Mouse (Mus musculus) forebrain, embryonic 15.5 days (tissue): Measurements from ENCODE around the gene Phactr2. TPM values are rescaled to one million over a fixed set of nuclear protein-coding genes. Genes with fewer than 3 reads are reported as not detected.

Experiments used
- ATAC-seq: fragments of 200-750 bp; cut with Nextera tagmentation; replicated peaks from 2 replicates; pipeline ENCODE4 v1.8.0; 2017; ENCODE audit warnings: mild to moderate bottlenecking, moderate TSS enrichment, moderate library complexity
- H3K27ac ChIP-seq: fragments of 300-500 bp; sonication (generic); replicated peaks from 2 replicates; pipeline ENCODE4 v1.5.1; 2015; ENCODE audit warnings: mild to moderate bottlenecking, inconsistent platforms
- H3K27me3 ChIP-seq: fragments of 300-500 bp; sonication (generic); 2 replicates; pipeline ENCODE4 v1.6.1; 2015; ENCODE audit warnings: inconsistent platforms
- H3K36me3 ChIP-seq: fragments of 300-500 bp; sonication (generic); 2 replicates; pipeline ENCODE4 v1.6.1; 2015; ENCODE audit warnings: mild to moderate bottlenecking, inconsistent platforms
- H3K4me1 ChIP-seq: fragments of 300-500 bp; sonication (generic); 2 replicates; pipeline ENCODE4 v1.6.1; 2015; ENCODE audit warnings: inconsistent platforms
- H3K4me2 ChIP-seq: fragments of 300-500 bp; sonication (generic); replicated peaks from 2 replicates; pipeline ENCODE4 v1.6.1; 2015; ENCODE audit warnings: mild to moderate bottlenecking, inconsistent platforms
- H3K4me3 ChIP-seq: fragments of 300-500 bp; sonication (generic); 2 replicates; pipeline ENCODE4 v1.5.1; 2015; ENCODE audit warnings: mild to moderate bottlenecking, inconsistent platforms
- H3K9ac ChIP-seq: fragments of 300-500 bp; sonication (generic); replicated peaks from 2 replicates; pipeline ENCODE4 v1.6.1; 2015; ENCODE audit warnings: mild to moderate bottlenecking, inconsistent platforms
- H3K9me3 ChIP-seq: fragments of 300-500 bp; sonication (generic); 2 replicates; pipeline ENCODE4 v1.6.1; 2016; ENCODE audit warnings: inconsistent platforms
- WGBS: fragments of 180-500 bp; shearing (Covaris S2); methylation state at CpG from one replicate; pipeline ENCODE4 v1.1.7; 2015; ENCODE audit warnings: mixed read lengths; 5-methylcytosine and 5-hydroxymethylcytosine counted together
- polyA plus RNA-seq: library from polyadenylated mRNA; unstranded; fragments of >200 nt; fragmentation: Nextera tagmentation; extraction: Ambion mirVana; gene quantifications from 2 replicates; pipeline ENCODE4 v1.2.1, GENCODE M21; 2015

Gene Phactr2
- polyA plus RNA-seq, 1 experiment from 2014 or later = 8.4 TPM

DNA sequence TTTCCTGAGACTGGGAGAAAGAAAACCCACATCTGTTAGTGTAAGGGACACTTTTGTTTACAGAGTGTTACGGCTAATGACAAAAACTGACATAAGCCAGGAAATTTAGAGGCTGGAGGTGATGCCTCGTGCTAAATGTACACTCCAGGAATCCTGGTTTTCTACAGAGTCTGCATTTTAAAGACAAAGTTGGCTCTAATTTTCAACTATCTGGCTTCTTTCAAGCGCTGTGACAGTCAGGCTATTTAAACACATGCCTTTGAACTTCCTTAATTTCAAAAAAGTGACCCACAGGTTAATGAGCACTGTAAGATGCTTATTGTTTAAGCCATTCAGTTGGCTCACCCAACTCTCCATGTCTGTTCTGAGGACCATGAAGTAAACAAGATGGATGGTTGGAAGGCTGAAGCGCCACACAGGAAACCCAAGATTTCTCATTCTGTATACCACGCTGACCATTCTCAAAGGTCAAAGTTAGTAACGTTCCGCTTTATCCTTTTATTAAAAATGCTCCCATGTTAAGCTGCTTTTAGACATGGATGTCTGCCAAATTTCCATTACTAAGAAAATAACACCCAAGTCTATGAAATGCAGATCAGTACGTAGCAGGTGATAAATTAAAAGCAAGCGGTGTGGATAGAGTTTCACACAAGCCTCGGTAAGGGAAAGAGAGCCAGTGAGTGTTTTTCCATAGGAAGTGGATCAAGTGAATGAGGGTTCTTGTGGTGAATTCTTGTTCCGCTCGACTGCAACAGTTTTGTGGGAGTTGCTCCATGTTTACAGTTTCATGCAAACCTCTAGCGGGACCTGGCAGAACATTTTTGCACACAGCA, 97.6 kb downstream of the Phactr2 start:
- Histone ChIP-seq H3K9me3 (no peaks in the 10 kb centered on the region), H3K36me3 (no peaks in the 10 kb centered on the region), H3K27ac (no peak overlapping the region), H3K9ac (no peak overlapping the region), H3K4me2 (no peak overlapping the region), H3K27me3 (no peaks in the 10 kb centered on the region), H3K4me3 (no peak overlapping the region), H3K4me1 (no peaks in the 10 kb centered on the region; the same call in 1 of the 2 replicates)
- no peak for ATAC-seq
- WGBS = 56% methylated on average over 13 of the region's 13 CpGs

DNA sequence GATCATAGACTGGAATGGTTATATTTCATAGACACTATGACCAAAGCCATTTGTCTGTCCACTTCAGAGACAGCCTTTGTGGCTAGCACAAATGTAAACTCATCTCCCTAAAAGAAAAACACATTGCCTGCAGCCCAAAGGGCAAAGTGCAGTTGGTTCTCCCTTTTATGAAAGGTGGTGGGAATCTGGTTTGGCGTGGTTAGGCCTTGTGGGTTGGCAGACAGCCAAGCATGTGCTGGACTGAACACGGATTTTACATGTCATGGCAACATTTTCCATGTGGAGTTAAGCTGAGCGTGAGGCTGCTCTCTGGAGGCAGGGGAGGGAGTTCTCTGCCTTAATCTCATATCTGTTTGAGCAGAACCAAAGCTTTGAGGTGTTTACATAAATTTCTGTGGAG, 98.4 kb downstream of the Phactr2 start:
- ATAC-seq = no peak
- 37% methylated on average over 3 of the region's 3 CpGs for WGBS
- Histone ChIP-seq H3K27ac (no peak overlapping the region), H3K4me1 (no peaks in the 10 kb centered on the region; the same call in 1 of the 2 replicates), H3K4me3 (no peak overlapping the region), H3K36me3 (no peaks in the 10 kb centered on the region), H3K9me3 (no peaks in the 10 kb centered on the region), H3K9ac (no peak overlapping the region), H3K4me2 (no peak overlapping the region), H3K27me3 (no peaks in the 10 kb centered on the region)

DNA sequence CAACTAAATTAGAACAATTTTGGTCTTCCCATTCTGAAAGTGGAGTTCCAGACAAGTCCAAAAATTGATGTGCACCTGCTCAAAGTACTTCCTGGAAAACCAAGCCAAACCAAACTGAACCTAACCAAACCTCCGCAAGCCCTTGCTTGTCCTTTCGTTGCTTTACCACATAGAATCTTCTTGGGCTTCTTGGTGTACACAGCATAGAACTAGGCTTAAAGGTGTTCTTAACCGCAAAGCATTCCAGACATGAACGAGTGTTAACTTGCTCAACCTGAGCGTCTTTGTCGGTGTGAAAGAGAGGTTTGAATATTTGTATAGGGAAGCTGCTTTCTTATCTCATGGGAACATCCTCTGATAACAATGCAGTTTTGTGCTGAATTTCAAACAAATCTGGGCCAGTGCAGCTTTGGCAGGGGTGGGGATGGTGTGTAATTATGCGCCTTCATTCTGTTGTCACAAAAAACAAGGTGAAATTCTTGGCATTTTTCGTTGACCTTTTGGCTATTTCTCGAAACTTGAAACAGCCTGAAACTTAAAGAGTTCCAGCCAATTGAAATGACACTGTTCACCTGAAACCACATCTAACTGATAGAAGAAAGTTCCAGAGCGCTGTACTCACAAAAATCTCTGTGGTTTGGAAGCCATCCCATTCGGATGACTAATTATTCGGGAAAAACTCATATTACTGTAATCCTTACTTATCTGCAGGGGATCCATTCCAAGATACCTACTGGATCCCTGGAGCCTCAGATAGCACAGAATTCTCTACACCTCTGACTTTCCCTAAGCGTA, 104.4 kb downstream of the Phactr2 start:
- H3K27me3 ChIP-seq = no peaks in the 10 kb centered on the region
- no peaks in the 10 kb centered on the region for H3K9me3 ChIP-seq
- no peak overlapping the region for H3K9ac ChIP-seq
- ATAC-seq = no peak
- no peaks in the 10 kb centered on the region for H3K4me1 ChIP-seq
- H3K36me3 ChIP-seq = no peaks in the 10 kb centered on the region
- H3K4me2 ChIP-seq = no peak overlapping the region
- no peak overlapping the region for H3K4me3 ChIP-seq
- WGBS = 83% methylated on average over 13 of the region's 13 CpGs
- H3K27ac ChIP-seq = no peak overlapping the region

DNA sequence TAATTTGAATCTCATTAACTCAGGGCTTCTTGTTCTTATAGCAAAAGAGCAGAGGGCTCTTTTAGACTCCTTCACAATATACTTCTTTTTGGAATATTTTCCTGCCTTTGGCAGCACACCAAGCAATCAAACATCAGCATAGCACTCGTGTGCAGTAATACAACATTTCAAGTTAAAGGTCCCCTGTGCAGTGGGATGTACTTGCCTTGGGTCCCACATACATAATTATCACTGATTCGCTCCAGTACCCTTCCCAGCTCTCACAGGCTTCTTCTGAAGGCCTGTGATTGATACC, 110.0 kb downstream of the Phactr2 start:
- Histone ChIP-seq H3K4me3 (no peak overlapping the region), H3K27ac (no peak overlapping the region), H3K36me3 (no peaks in the 10 kb centered on the region), H3K9ac (no peak overlapping the region), H3K4me2 (no peak overlapping the region), H3K4me1 (peaks cover 7% of the 10 kb centered on the region), H3K27me3 (no peaks in the 10 kb centered on the region), H3K9me3 (no peaks in the 10 kb centered on the region)
- no peak for ATAC-seq
- 38% methylated on average over 2 of the region's 2 CpGs for WGBS

DNA sequence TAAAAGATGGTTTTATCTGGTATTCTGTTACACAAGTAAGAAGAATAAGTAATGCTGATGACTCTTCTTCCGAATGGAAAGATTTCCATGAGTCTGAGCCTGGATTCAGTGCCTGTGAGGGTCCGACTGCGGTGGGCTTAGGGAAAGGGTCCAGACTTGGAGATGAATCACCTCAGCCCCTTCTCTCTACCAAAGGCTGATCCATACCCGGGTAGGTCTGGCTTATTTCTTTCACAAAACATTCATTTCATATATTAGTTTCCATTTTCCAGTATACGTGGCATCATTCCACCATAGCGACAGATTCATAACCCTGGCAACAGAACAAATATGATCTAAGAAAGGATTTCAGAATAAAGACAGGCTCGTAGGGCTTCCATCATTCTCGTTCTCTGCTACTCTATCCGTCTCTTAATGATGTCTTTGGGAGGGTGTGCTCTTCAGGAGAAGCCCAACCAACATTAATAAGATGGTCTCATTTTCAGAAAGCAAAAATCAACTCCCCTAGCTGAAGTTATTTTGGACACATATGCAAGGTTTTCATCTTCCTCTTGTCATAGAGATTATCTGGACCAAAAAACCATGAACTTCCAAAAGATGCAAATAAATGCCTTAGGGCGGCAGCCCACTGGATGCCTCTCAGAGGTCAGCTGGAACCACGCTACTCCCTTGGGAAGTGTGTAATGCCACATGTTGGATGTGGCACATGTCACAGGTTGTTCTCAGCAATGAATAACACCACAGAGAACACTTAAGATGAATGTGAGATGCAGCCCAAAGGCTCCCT, 110.5 kb downstream of the Phactr2 start:
- no peak; the same call in 1 of the 2 replicates for ATAC-seq
- H3K36me3 ChIP-seq = no peaks in the 10 kb centered on the region
- H3K27ac ChIP-seq = no peak overlapping the region
- 74% methylated on average over 11 of the region's 11 CpGs for WGBS
- no peaks in the 10 kb centered on the region for H3K27me3 ChIP-seq
- no peak overlapping the region for H3K4me3 ChIP-seq
- no peak overlapping the region for H3K4me2 ChIP-seq
- H3K9ac ChIP-seq = no peak overlapping the region
- peaks cover 9% of the 10 kb centered on the region for H3K4me1 ChIP-seq
- no peaks in the 10 kb centered on the region for H3K9me3 ChIP-seq

DNA sequence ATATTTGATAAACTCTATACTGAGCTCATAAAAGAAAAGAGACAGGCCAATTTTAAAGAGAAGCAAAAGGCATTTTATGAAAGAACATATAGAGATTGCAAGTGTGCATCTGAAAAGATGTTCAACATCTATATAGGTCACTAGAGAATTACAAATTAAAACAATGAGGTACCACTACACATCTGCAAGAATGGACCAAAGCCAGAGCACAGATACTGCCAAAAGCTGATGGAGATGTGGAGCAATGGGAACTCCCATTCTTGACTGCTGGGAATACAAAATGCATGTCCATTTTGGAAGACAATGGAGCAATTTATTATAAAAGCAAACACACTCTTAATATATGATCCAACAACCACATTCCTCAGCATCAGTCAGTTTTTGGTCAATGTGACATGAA, 113.3 kb downstream of the Phactr2 start:
- Histone ChIP-seq H3K4me2 (no peak overlapping the region), H3K9ac (no peak overlapping the region), H3K4me3 (no peak overlapping the region), H3K27ac (no peak overlapping the region), H3K27me3 (no peaks in the 10 kb centered on the region), H3K9me3 (no peaks in the 10 kb centered on the region), H3K36me3 (no peaks in the 10 kb centered on the region), H3K4me1 (peaks cover 11% of the 10 kb centered on the region)
- ATAC-seq = no peak

DNA sequence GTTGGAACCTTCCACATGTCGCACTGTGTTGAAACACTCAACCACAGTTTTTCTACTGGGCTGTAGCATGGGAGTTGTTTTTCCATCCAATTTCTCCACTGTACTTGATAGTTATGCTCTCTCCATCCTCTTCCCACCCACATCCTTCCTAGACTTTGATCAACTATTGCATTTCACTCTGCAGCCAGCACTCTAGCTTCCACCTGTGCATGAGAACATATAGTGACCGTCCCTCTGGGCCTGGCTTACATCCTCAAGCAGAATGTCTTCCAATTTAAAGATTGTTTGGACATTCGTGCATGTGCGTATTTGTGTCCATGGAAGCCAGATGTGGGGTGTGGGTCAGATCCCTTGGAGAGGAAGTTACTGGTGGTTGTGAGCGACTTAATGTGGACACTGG, 114.4 kb downstream of the Phactr2 start:
- 93% methylated on average over 5 of the region's 5 CpGs for WGBS
- ATAC-seq = no peak
- Histone ChIP-seq H3K27ac (no peak overlapping the region), H3K4me3 (no peak overlapping the region), H3K4me1 (peaks cover 11% of the 10 kb centered on the region), H3K9me3 (no peaks in the 10 kb centered on the region), H3K9ac (no peak overlapping the region), H3K27me3 (no peaks in the 10 kb centered on the region), H3K36me3 (no peaks in the 10 kb centered on the region), H3K4me2 (no peak overlapping the region)

DNA sequence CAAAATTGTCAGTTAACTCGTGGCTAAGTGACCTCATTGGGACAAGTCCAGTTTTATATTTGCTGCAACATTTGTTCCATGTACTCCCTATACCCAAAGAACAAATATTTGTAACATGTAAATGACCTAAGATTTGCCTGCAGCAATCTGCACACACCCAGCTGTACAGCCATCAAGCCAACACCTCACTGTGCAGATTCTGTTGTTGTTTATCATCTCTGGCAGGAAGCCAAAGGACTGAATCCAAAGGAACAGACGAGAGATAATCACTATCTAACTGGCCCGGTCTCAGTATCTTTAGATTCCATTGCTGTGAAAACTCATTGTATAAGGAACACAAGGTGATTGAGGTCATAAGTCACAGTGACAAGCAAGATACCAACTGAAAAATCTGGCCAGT, 115.5 kb downstream of the Phactr2 start:
- Histone ChIP-seq H3K36me3 (no peaks in the 10 kb centered on the region), H3K9ac (no peak overlapping the region), H3K27ac (no peak overlapping the region), H3K4me3 (no peak overlapping the region), H3K4me2 (no peak overlapping the region), H3K9me3 (no peaks in the 10 kb centered on the region), H3K27me3 (no peaks in the 10 kb centered on the region), H3K4me1 (peaks cover 4% of the 10 kb centered on the region)
- 27% methylated on average over 3 of the region's 3 CpGs for WGBS
- 0 out of 2 replicates have a peak, but pooled peaks have one; percentile 53 for ATAC-seq

DNA sequence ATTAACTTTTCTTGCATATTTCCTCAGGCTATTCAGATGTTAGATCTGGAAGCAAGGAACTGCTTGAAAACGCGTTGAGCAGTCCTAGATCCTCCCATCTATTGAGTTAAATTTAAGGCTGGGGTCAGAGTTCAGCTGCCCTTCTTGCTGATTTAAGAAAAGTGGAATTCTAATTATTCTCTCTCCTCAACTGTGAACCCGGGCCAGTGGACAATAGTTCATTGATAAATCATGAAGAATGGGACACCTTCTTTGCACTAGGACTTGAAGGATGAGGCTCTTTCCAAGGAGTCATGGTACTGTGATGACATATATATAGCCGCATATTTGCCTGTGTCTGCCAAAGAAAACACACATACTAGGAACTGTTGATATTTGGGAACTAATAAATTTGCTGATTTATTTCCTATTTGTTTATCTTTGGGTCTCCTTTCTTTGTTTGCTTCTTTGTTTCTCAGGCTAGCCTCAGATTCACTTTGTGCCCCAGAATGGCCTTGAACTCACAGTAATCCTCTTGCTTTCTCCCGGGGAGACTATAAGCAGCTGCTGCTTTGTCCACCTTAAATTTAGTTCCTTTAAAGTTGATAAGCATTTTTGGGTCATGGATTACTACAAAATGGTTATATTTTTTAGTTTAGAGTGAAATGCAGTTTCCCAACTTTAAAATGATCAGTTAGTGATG, 127.5 kb downstream of the Phactr2 start:
- Histone ChIP-seq H3K4me3 (no peak overlapping the region), H3K9ac (no peak overlapping the region), H3K27me3 (no peaks in the 10 kb centered on the region), H3K4me1 (no peaks in the 10 kb centered on the region), H3K9me3 (no peaks in the 10 kb centered on the region), H3K27ac (no peak overlapping the region), H3K36me3 (no peaks in the 10 kb centered on the region), H3K4me2 (no peak overlapping the region)
- ATAC-seq = no peak
- WGBS = 47% methylated on average over 5 of the region's 5 CpGs

DNA sequence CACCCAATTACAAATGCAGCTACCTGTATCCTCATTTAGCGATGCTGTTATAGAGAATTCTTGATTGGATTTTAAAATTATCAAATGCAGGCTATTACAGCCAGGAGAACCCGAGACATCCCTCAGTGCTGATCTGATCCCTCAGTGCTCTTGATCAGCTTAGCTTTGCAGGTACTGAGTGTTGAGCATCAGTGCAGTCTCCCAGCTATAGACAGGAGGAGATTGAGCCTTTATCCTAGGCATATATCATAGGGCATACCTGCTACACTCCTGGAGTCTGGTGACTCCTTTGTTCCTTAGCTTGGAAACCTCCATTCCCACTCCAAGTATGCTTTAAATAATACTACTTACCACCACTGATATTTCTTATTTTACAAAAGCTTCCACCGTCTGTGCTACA, 133.6 kb downstream of the Phactr2 start:
- Histone ChIP-seq H3K4me3 (no peak overlapping the region), H3K36me3 (no peaks in the 10 kb centered on the region), H3K27ac (no peak overlapping the region), H3K9me3 (no peaks in the 10 kb centered on the region), H3K27me3 (no peaks in the 10 kb centered on the region), H3K9ac (no peak overlapping the region), H3K4me2 (no peak overlapping the region), H3K4me1 (peaks cover 7% of the 10 kb centered on the region; the same call in 1 of the 2 replicates)
- ATAC-seq = 0 out of 2 replicates have a peak, but pooled peaks have one; percentile 51
- 51% methylated on average over 3 of the region's 3 CpGs for WGBS

DNA sequence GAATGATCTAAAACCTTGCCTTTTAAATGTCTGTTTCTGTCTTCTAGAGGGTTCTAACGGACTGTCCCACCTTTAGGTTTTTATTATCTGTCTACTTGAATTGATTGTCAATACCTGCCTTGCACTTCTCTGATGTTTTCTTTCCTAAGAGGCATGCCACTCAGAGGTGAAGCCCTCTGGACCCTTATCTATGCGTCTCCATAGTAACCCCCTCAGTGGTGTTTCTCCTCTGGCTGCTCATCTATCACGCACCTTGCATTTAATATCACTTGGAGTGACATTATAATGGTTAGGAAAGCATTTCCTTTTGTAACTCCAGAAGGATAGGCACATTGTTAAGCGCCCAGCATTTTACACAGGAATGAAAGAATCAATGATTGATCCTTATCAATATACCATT, 137.2 kb downstream of the Phactr2 start:
- peak; percentile 56; the same call in 1 of the 2 replicates for ATAC-seq
- WGBS = 81% methylated on average over 4 of the region's 4 CpGs
- no peaks in the 10 kb centered on the region for H3K36me3 ChIP-seq
- H3K27me3 ChIP-seq = no peaks in the 10 kb centered on the region
- peaks cover 10% of the 10 kb centered on the region for H3K4me1 ChIP-seq
- H3K9ac ChIP-seq = no peak overlapping the region
- H3K4me2 ChIP-seq = no peak overlapping the region
- H3K9me3 ChIP-seq = no peaks in the 10 kb centered on the region
- H3K4me3 ChIP-seq = no peak overlapping the region
- no peak overlapping the region for H3K27ac ChIP-seq
